Mouse (Mus musculus) G1E (cell line): ENCODE data around the gene Insl3.

Experiments
- CTCF ChIP-seq: IDR thresholded peaks from 2 replicates; pipeline ENCODE4 v1.5.1; 2012; ENCODE audit warnings: low read depth, low read length, inconsistent platforms, mixed read lengths
- GATA1 ChIP-seq: IDR thresholded peaks from 2 replicates; pipeline ENCODE4 v1.6.1; 2012; ENCODE audit warnings: borderline replicate concordance, low read length, inconsistent platforms, mixed read lengths

- TF ChIP-seq CTCF (no peak), GATA1 (no peak)
Measured at GRCm38 (mm10) chr8:71687616-71688015, 1.4 kb upstream of the Insl3 start.
